Mouse (Mus musculus): Measurements from ENCODE around the gene Thrsp. TPM values are rescaled to one million over a fixed set of nuclear protein-coding genes. Genes with fewer than 3 reads are reported as not detected.
A peak's percentile ranks its signal among the peaks of the same experiment; 100 is the strongest.

The Thrsp gene
- polyA plus RNA-seq, 1 experiment from 2014 or later, result 1.7 TPM

GRCm38 (mm10) chr7:97420958-97421651 is 3.6 kb upstream of the Thrsp start:
- H3K36me3 ChIP-seq (ENCODE audit: control insufficient read depth, insufficient read depth, low read length), result no peaks in the 10 kb centered on the region
- no peak overlapping the region for H3K9ac ChIP-seq (ENCODE audit: low read depth, low read length)
- WGBS, result 79% methylated on average over 8 of the region's 8 CpGs
- no peaks in the 10 kb centered on the region for H3K27me3 ChIP-seq (ENCODE audit: control insufficient read depth, insufficient read depth, low read depth, low read length)
- no peaks in the 10 kb centered on the region for H3K9me3 ChIP-seq (replicated peaks; ENCODE audit: control insufficient read depth, low read length, poor library complexity, severe bottlenecking)
- H3K4me3 ChIP-seq (ENCODE audit: low read depth, low read length), result no peak overlapping the region
- no peak for ATAC-seq
- no peak overlapping the region for H3K4me2 ChIP-seq (ENCODE audit: low read length)
- H3K4me1 ChIP-seq (ENCODE audit: control insufficient read depth, insufficient read depth, low read length), result 0 out of 2 replicates have a peak, but pooled peaks cover 3% of the 10 kb centered on the region
- no peak overlapping the region for H3K27ac ChIP-seq (ENCODE audit: low read length)

GRCm38 (mm10) chr7:97420406-97420805 is 2.9 kb upstream of the Thrsp start:
- Histone ChIP-seq H3K4me2 (ENCODE audit: low read length) (no peak overlapping the region), H3K4me3 (ENCODE audit: low read depth, low read length) (no peak overlapping the region), H3K36me3 (ENCODE audit: control insufficient read depth, insufficient read depth, low read length) (no peaks in the 10 kb centered on the region), H3K9ac (ENCODE audit: low read depth, low read length) (no peak overlapping the region), H3K27ac (ENCODE audit: low read length) (no peak overlapping the region), H3K4me1 (ENCODE audit: control insufficient read depth, insufficient read depth, low read length) (0 out of 2 replicates have a peak, but pooled peaks cover 3% of the 10 kb centered on the region), H3K27me3 (ENCODE audit: control insufficient read depth, insufficient read depth, low read depth, low read length) (no peaks in the 10 kb centered on the region), H3K9me3 (replicated peaks; ENCODE audit: control insufficient read depth, low read length, poor library complexity, severe bottlenecking) (no peaks in the 10 kb centered on the region)
- ATAC-seq, result no peak
- WGBS, result 55% methylated on average over 1 of the region's 1 CpGs

GRCm38 (mm10) chr7:97419163-97419562 is 1.6 kb upstream of the Thrsp start:
- ATAC-seq, result no peak
- no peaks in the 10 kb centered on the region for H3K36me3 ChIP-seq (ENCODE audit: control insufficient read depth, insufficient read depth, low read length)

GRCm38 (mm10) chr7:97418717-97419116 is 1.2 kb upstream of the Thrsp start:
- 0 out of 2 replicates have a peak overlapping the region, but pooled peaks have one; percentile 23 for H3K9ac ChIP-seq (ENCODE audit: low read depth, low read length)
- H3K4me3 ChIP-seq (ENCODE audit: low read depth, low read length), result no peak overlapping the region
- WGBS, result 62% methylated on average over 5 of the region's 5 CpGs
- no peak overlapping the region for H3K4me2 ChIP-seq (ENCODE audit: low read length)
- H3K4me1 ChIP-seq (ENCODE audit: control insufficient read depth, insufficient read depth, low read length), result no peaks in the 10 kb centered on the region
- H3K36me3 ChIP-seq (ENCODE audit: control insufficient read depth, insufficient read depth, low read length), result no peaks in the 10 kb centered on the region
- no peaks in the 10 kb centered on the region for H3K9me3 ChIP-seq (replicated peaks; ENCODE audit: control insufficient read depth, low read length, poor library complexity, severe bottlenecking)
- H3K27me3 ChIP-seq (ENCODE audit: control insufficient read depth, insufficient read depth, low read depth, low read length), result no peaks in the 10 kb centered on the region
- ATAC-seq, result no peak
- no peak overlapping the region for H3K27ac ChIP-seq (ENCODE audit: low read length)

More at GRCm38 (mm10) chr7:97419163-97419562, 1.6 kb upstream of the Thrsp start:
- Histone ChIP-seq H3K4me2 (ENCODE audit: low read length) (no peak overlapping the region), H3K9ac (ENCODE audit: low read depth, low read length) (0 out of 2 replicates have a peak overlapping the region, but pooled peaks have one; percentile 23), H3K27me3 (ENCODE audit: control insufficient read depth, insufficient read depth, low read depth, low read length) (no peaks in the 10 kb centered on the region), H3K4me1 (ENCODE audit: control insufficient read depth, insufficient read depth, low read length) (no peaks in the 10 kb centered on the region), H3K4me3 (ENCODE audit: low read depth, low read length) (no peak overlapping the region), H3K9me3 (replicated peaks; ENCODE audit: control insufficient read depth, low read length, poor library complexity, severe bottlenecking) (no peaks in the 10 kb centered on the region), H3K27ac (ENCODE audit: low read length) (no peak overlapping the region)
- WGBS, result 90% methylated on average over 5 of the region's 5 CpGs

GRCm38 (mm10) chr7:97416473-97416872 is 1.1 kb downstream of the Thrsp start:
- ATAC-seq, result no peak
- H3K4me1 ChIP-seq (ENCODE audit: control insufficient read depth, insufficient read depth, low read length), result no peaks in the 10 kb centered on the region

GRCm38 (mm10) chr7:97414915-97415687 is 2.4 kb downstream of the Thrsp start:
- Histone ChIP-seq H3K9me3 (replicated peaks; ENCODE audit: control insufficient read depth, low read length, poor library complexity, severe bottlenecking) (no peaks in the 10 kb centered on the region), H3K36me3 (ENCODE audit: control insufficient read depth, insufficient read depth, low read length) (peaks cover 5% of the 10 kb centered on the region), H3K4me2 (ENCODE audit: low read length) (no peak overlapping the region), H3K27ac (ENCODE audit: low read length) (no peak overlapping the region), H3K27me3 (ENCODE audit: control insufficient read depth, insufficient read depth, low read depth, low read length) (no peaks in the 10 kb centered on the region), H3K4me1 (ENCODE audit: control insufficient read depth, insufficient read depth, low read length) (no peaks in the 10 kb centered on the region), H3K9ac (ENCODE audit: low read depth, low read length) (no peak overlapping the region), H3K4me3 (ENCODE audit: low read depth, low read length) (no peak overlapping the region)
- WGBS, result 59% methylated on average over 9 of the region's 9 CpGs
- no peak for ATAC-seq

More at GRCm38 (mm10) chr7:97416473-97416872, 1.1 kb downstream of the Thrsp start:
- H3K4me2 ChIP-seq (ENCODE audit: low read length), result no peak overlapping the region
- H3K36me3 ChIP-seq (ENCODE audit: control insufficient read depth, insufficient read depth, low read length), result no peaks in the 10 kb centered on the region
- 78% methylated on average over 4 of the region's 4 CpGs for WGBS
- H3K4me3 ChIP-seq (ENCODE audit: low read depth, low read length), result no peak overlapping the region
- H3K9ac ChIP-seq (ENCODE audit: low read depth, low read length), result no peak overlapping the region
- no peaks in the 10 kb centered on the region for H3K9me3 ChIP-seq (replicated peaks; ENCODE audit: control insufficient read depth, low read length, poor library complexity, severe bottlenecking)
- H3K27me3 ChIP-seq (ENCODE audit: control insufficient read depth, insufficient read depth, low read depth, low read length), result no peaks in the 10 kb centered on the region
- no peak overlapping the region for H3K27ac ChIP-seq (ENCODE audit: low read length)

GRCm38 (mm10) chr7:97414426-97414825 is 3.1 kb downstream of the Thrsp start:
- Histone ChIP-seq H3K27me3 (ENCODE audit: control insufficient read depth, insufficient read depth, low read depth, low read length) (no peaks in the 10 kb centered on the region), H3K9me3 (replicated peaks; ENCODE audit: control insufficient read depth, low read length, poor library complexity, severe bottlenecking) (no peaks in the 10 kb centered on the region), H3K4me2 (ENCODE audit: low read length) (no peak overlapping the region), H3K9ac (ENCODE audit: low read depth, low read length) (no peak overlapping the region), H3K27ac (ENCODE audit: low read length) (no peak overlapping the region), H3K4me1 (ENCODE audit: control insufficient read depth, insufficient read depth, low read length) (no peaks in the 10 kb centered on the region), H3K4me3 (ENCODE audit: low read depth, low read length) (no peak overlapping the region), H3K36me3 (ENCODE audit: control insufficient read depth, insufficient read depth, low read length) (peaks cover 11% of the 10 kb centered on the region)
- ATAC-seq, result no peak
- 90% methylated on average over 1 of the region's 1 CpGs for WGBS

GRCm38 (mm10) chr7:97413981-97414380 is 3.5 kb downstream of the Thrsp start:
- H3K4me2 ChIP-seq (ENCODE audit: low read length), result no peak overlapping the region
- H3K9ac ChIP-seq (ENCODE audit: low read depth, low read length), result no peak overlapping the region
- no peaks in the 10 kb centered on the region for H3K27me3 ChIP-seq (ENCODE audit: control insufficient read depth, insufficient read depth, low read depth, low read length)
- H3K9me3 ChIP-seq (replicated peaks; ENCODE audit: control insufficient read depth, low read length, poor library complexity, severe bottlenecking), result no peaks in the 10 kb centered on the region
- H3K4me3 ChIP-seq (ENCODE audit: low read depth, low read length), result no peak overlapping the region
- no peak for ATAC-seq
- no peaks in the 10 kb centered on the region for H3K4me1 ChIP-seq (ENCODE audit: control insufficient read depth, insufficient read depth, low read length)
- peaks cover 15% of the 10 kb centered on the region for H3K36me3 ChIP-seq (ENCODE audit: control insufficient read depth, insufficient read depth, low read length)
- 97% methylated on average over 1 of the region's 1 CpGs for WGBS
- H3K27ac ChIP-seq (ENCODE audit: low read length), result no peak overlapping the region

- Histone ChIP-seq H3K4me2 (ENCODE audit: low read length) (no peak overlapping the region), H3K4me3 (ENCODE audit: low read depth, low read length) (no peak overlapping the region), H3K9me3 (replicated peaks; ENCODE audit: control insufficient read depth, low read length, poor library complexity, severe bottlenecking) (no peaks in the 10 kb centered on the region), H3K9ac (ENCODE audit: low read depth, low read length) (no peak overlapping the region), H3K27me3 (ENCODE audit: control insufficient read depth, insufficient read depth, low read depth, low read length) (no peaks in the 10 kb centered on the region), H3K4me1 (ENCODE audit: control insufficient read depth, insufficient read depth, low read length) (no peaks in the 10 kb centered on the region), H3K36me3 (ENCODE audit: control insufficient read depth, insufficient read depth, low read length) (peaks cover 18% of the 10 kb centered on the region), H3K27ac (ENCODE audit: low read length) (no peak overlapping the region)
- no peak for ATAC-seq
- WGBS, result 90% methylated on average over 3 of the region's 3 CpGs
Observed at GRCm38 (mm10) chr7:97411575-97411974, 6.0 kb downstream of the Thrsp start.
